Mouse (Mus musculus): ENCODE measurements around the gene Rbfox3.

The Rbfox3 gene

DNA sequence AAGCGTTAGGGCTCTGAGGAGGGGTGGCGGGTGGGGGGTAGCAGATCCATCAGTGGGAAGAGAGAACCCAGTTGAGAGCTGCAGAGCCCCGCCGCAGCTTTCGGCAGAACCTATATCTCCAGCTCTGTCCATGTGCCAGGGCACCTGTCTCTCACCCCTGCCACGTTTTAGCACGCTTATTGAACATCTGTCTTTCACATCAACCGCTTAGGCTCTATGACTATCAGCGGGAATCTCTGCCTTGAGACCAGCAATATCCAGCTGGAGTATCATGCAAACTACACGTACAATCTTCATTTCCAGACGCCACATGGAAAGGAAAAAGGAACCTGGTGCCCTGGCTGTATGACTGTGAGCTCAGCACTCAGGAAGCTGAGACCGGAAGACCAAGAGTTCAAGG, 182.6 kb downstream of the Rbfox3 start:
- no peak for DNase-seq (ENCODE audit: low spot score in 2 of 2)

DNA sequence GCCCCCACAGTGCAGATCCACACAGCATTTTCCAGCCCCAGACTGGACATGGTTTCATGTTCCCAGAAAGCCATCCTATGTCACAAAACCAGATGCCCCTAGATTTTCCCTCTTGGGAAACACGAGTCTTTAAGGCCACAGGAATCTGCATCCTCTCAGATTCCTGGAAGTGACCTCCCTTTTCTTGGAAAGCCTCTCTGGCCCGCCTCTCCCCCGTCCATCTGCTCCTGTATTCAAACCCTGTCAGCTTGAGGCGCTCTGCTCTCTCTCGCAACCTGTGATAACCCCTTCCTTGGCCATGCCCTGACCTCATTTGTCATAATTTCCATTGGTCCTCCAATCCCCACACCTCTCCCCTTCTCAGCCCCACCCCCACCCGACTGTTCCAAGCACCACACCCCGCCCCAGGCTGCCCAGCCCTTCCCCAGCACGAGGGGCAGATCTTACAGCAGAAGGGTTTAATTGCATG, 183.3 kb downstream of the Rbfox3 start:
- DNase-seq (ENCODE audit: low spot score in 2 of 2) = no peak

DNA sequence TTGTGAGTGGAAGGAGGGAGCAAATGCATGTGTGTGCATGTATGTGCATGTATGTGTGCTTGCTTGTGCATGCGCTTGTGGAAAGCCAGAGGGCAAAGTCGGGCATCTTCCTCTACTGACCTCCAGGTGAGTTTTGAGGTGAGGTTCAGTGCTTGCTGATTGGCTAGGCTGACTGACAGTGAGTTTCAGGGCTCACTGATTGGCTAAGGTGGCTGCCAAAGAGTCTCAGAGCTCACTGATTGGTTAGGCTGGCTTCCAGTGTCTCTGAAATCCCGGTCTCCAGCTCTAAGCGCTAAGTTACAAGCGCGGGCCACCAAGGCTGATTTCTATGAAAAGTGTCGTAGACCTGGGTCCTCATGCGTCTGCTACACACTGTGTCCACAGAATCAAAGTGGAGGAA, 185.0 kb downstream of the Rbfox3 start:
- no peak for DNase-seq (ENCODE audit: low spot score in 2 of 2)

DNA sequence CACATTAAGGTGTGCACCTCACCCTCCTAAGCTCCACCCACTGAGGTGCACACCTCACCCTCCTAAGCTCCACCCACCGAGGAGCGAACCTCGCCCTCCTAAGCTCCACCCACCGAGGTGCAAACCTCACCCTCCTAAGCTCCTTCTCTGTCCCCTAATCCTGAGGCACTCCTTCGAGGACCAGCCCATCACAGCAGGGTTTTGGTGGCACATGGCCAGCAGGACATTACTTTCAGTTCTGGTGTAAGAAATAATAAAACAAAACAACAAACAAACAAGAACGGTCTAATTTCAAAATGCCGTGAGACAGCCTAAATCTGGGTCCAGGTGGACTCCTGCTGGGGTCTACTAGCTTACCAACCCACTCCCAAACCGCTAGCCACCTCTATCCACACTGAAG, 187.0 kb downstream of the Rbfox3 start:
- DNase-seq (ENCODE audit: low spot score in 2 of 2) = no peak

DNA sequence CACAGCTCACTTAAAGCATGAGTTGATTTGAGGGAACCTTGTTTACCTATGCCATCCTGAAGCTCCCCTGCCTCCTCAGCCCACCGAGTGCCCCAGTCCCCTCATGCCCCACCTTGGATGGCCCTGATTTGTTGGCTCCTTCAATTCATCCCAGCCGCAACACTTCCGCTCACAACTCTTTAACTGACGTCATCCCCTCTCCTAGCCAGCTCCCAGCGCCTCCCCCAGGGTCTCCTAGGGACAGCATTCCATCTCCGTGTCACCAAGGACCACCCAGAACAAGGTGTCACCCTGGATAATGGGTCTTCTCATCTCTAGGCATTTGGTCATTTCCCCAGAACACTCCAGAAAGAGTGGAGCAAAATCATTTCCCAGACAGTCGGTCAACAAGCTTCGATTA, 188.2 kb downstream of the Rbfox3 start:
- DNase-seq (ENCODE audit: low spot score in 2 of 2) = no peak

- no peak for DNase-seq (ENCODE audit: low spot score in 2 of 2)
Measured at GRCm38 (mm10) chr11:118721898-118722297, 189.5 kb downstream of the Rbfox3 start.

- DNase-seq (ENCODE audit: low spot score in 2 of 2) = no peak
Measured at GRCm38 (mm10) chr11:118714601-118715524, 196.5 kb downstream of the Rbfox3 start.

GRCm38 (mm10) chr11:118712761-118713160, 198.6 kb downstream of the Rbfox3 start:
- DNase-seq (ENCODE audit: low spot score in 2 of 2) = no peak

DNA sequence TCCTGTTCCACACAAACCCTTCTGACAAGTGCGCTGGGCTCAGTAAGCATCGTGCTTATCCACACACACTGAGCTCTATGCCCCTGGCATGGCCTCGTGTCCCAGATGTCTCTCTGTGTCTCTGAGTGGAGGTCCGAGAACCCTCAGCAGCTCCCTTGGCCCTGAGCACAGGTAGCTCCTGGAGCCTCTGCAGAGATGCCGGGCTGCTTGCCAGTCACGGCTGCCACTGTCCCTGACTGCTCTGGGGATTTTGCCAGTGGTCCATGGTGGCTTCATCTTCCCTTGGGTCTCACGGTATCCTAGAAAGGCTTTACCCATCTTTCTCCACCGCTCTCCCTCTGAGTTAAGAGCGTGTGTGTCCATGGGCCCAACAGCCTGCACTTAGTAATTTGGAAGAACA, 199.3 kb downstream of the Rbfox3 start:
- no peak for DNase-seq (ENCODE audit: low spot score in 2 of 2)

DNA sequence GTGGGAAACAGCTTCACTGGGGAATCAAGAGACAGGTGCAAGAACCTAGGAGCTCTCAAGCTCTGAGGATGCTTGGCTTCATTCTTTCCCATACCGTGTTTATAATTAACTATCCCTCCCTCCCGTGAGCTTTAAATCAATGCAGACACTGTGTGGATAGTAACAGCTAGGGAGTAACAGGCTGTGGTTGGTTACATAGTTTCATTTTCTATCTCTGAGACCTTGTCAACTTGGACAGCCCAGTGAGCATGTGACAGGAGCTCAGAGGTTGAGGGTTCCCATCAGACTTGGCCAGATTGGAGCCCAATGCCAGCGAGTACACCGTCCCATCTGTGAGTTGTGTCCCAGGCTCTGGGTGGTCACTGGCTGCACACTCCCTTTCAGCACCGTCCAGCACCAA, 201.4 kb downstream of the Rbfox3 start:
- DNase-seq (ENCODE audit: low spot score in 2 of 2) = no peak

- DNase-seq (ENCODE audit: low spot score in 2 of 2) = no peak
Measured at GRCm38 (mm10) chr11:118696226-118696930, 215.0 kb downstream of the Rbfox3 start.

DNA sequence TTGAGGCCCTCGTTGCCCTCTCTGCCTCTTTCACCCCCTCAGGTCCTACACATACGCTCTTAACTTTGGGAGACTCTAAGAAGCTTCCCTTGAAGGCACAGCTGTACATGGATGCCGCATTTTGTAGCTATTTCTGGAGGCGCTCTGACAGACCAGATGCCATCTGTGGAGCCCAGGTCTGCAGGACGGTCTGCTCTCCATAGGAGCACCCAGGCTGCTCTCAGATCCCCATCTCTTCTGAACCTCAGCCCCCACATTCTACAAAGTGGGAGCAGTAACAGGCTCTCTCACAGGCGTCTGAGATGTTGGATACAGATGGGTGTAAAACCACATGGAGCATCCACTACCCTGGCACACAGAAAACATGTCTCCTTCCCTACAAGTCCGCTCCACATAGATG, 218.1 kb downstream of the Rbfox3 start:
- DNase-seq (ENCODE audit: low spot score in 2 of 2) = no peak

GRCm38 (mm10) chr11:118690262-118690661, 221.1 kb downstream of the Rbfox3 start:
- DNase-seq (ENCODE audit: low spot score in 2 of 2) = no peak

- DNase-seq (ENCODE audit: low spot score in 2 of 2) = peak in 1 of 2 experiments; percentile 26
Measured at GRCm38 (mm10) chr11:118685397-118685796, 226.0 kb downstream of the Rbfox3 start.

GRCm38 (mm10) chr11:118684665-118685064, 226.7 kb downstream of the Rbfox3 start:
- DNase-seq (ENCODE audit: low spot score in 2 of 2) = no peak

- DNase-seq (ENCODE audit: low spot score in 2 of 2) = no peak
Measured at GRCm38 (mm10) chr11:118680699-118681098, 230.7 kb downstream of the Rbfox3 start.

DNA sequence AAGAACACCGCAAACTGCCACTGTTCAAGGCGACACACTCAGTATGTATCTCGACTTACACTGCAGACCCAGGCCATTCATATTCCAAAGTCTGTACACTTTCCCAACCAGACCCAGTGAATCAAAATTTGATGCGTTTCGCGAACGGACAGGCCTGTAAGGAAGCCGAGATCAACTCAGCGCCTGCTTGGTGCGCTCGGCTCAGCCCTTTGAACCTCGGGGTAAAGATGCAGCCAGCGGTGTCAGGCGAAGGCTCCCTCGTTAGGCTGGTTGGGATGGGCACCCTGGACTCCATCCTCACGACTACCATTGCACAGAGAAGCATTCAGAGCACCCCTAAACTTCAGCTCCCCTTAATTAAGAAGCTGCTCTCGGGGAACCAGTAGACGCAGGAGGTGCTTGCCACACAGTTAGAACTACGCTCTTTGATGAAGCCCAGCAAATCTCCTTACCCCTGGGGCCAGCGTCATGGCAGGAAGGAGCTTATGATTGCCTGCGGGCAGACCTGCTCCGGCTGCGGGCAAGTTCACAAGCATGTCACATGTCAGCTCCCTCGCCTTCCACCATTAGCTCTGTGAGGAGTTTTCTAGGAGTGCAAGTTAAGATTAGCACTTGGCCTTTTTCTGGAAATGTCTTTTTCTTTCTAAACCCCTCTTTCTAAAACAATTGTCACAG, 231.5 kb downstream of the Rbfox3 start:
- DNase-seq (ENCODE audit: low spot score in 2 of 2) = no peak

- DNase-seq (ENCODE audit: low spot score in 2 of 2) = no peak
Measured at GRCm38 (mm10) chr11:118678515-118679104, 232.8 kb downstream of the Rbfox3 start.

DNA sequence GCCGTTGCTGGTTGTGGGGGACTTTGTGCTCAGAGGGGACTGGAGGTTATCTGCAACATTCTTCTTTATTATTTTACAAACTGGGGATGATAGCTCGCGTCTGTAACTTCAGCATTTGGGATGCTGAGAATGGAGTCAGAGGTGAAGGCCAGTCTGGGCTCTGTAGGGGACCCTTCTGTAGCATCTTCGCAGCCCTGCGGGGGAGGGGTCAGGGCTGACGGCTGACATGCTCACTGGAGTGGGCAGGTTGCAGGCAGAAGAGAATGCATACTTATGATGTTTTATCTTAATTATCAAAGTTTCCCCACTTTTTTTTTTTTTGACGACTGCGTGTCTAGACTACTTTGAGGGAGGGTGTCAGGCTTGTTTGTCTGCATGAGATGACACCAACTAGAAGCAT, 234.1 kb downstream of the Rbfox3 start:
- DNase-seq (ENCODE audit: low spot score in 2 of 2) = no peak

DNA sequence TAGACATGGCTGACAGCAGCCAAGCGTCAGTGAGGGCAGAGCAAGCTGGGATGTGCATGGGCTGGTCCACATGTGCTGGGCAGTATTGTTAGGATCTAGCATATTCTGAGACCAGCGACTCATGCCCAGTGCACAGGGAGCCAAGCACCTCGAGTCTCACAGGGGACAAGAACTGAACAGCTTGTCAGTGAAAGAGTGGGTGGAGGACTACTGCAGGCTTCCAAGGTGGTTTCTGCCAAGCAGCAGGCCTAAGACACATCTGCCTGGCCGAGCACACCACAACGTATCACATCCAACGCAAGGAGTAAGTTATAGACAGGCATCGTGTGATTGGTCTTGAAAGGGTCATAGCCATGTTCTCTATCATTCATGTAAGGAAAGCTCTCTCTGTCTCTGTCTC, 235.0 kb downstream of the Rbfox3 start:
- DNase-seq (ENCODE audit: low spot score in 2 of 2) = no peak

GRCm38 (mm10) chr11:118671958-118672357, 239.4 kb downstream of the Rbfox3 start:
- DNase-seq (ENCODE audit: low spot score in 2 of 2) = no peak

- no peak for DNase-seq (ENCODE audit: low spot score in 2 of 2)
Measured at GRCm38 (mm10) chr11:118671216-118671615, 240.2 kb downstream of the Rbfox3 start.

Measured in spleen, postnatal 10 days (tissue).